In the genomic region with DNA sequence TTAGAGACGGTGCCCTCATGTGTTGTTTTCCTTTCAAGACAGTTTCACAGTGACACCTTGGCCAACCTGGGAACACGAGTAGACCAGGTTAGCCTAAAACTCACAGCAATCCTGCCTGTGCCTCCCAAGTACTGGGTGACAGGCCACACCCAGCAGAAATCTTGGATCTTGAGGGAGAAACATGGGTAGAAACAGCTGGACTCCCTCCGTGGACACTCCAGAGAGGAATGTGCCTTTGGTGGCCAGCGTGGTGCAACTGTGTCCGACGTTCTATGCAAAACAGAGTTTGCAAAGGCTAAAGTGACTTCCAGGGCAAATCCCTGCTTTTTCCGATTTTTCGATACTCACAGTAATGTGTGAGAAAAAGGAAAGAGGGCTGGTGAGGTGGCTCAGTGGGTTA, we compare ENCODE assay signal across 15 mouse cellular contexts. TPM values are rescaled to one million over a fixed set of nuclear protein-coding genes. Genes with fewer than 3 reads are reported as not detected.
"Had no signal": no experiment of that assay in that cellular context is flagged by ENCODE, and none has a peak within 500 bp of the region (broad histone marks: within the 10 kb centered on the region; RNA-seq: fewer than 3 reads in every experiment).

No protein-coding gene starts in this region.

- H3K36me3 ChIP-seq: intestine, embryonic 15.5 days; midbrain, embryonic 12.5 days; stomach, embryonic 15.5 days had no signal

- H3K27me3 ChIP-seq: intestine, embryonic 15.5 days; liver, embryonic 13.5 days; midbrain, embryonic 12.5 days; neural tube, embryonic 13.5 days; stomach, embryonic 15.5 days had no signal

- H3K4me2 ChIP-seq: intestine, embryonic 15.5 days; liver, embryonic 13.5 days; midbrain, embryonic 12.5 days; neural tube, embryonic 13.5 days; stomach, embryonic 15.5 days had no signal

- H3K4me3 ChIP-seq: intestine, embryonic 15.5 days; limb, embryonic 10.5 days; liver, embryonic 13.5 days; midbrain, embryonic 12.5 days; neural tube, embryonic 13.5 days; stomach, embryonic 15.5 days had no signal

- H3K27ac ChIP-seq: intestine, embryonic 15.5 days; limb, embryonic 10.5 days; liver, embryonic 13.5 days; midbrain, embryonic 12.5 days; neural tube, embryonic 13.5 days; stomach, embryonic 15.5 days had no signal

- H3K9me3 ChIP-seq: intestine, embryonic 15.5 days; limb, embryonic 10.5 days; midbrain, embryonic 12.5 days; neural tube, embryonic 13.5 days; stomach, embryonic 15.5 days had no signal

- DNase-seq: kidney, adult 18-20 months; kidney, postnatal 14 days; liver, embryonic 13.5 days; liver, postnatal 0 days; retina, postnatal 1 day; right cerebral cortex, postnatal 4 days; thymus, adult 2 months; thymus, postnatal 36 days had no signal

- H3K9ac ChIP-seq: intestine, embryonic 15.5 days; liver, embryonic 13.5 days; liver, postnatal 0 days; midbrain, embryonic 12.5 days; neural tube, embryonic 13.5 days; stomach, embryonic 15.5 days had no signal

- ATAC-seq: intestine, embryonic 15.5 days; liver, postnatal 0 days; midbrain, embryonic 16.5 days had no signal

- H3K4me1 ChIP-seq: intestine, embryonic 15.5 days; limb, embryonic 10.5 days; midbrain, embryonic 12.5 days; neural tube, embryonic 13.5 days; stomach, embryonic 15.5 days had no signal

RNA-seq across cellular contexts. Expression of a gene that starts 43.8 kb away (rescaled TPM):
- polyA plus RNA-seq: kidney, embryonic 14.5 days; limb, embryonic 10.5 days; midbrain, embryonic 12.5 days; neural tube, embryonic 13.5 days had no signal
